Mouse (Mus musculus) gastrocnemius, adult 8-10 months (tissue): ENCODE results near the gene Klk1b9. TPM values are rescaled to one million over a fixed set of nuclear protein-coding genes. Genes with fewer than 3 reads are reported as not detected.
"Not testable (repeated sequence)": the region's sequence is repeated elsewhere in the genome, so short reads cannot be mapped to it uniquely, and the experiment has no call there.

Source experiments
- DNase-seq, 2 experiments: peaks; one replicate each; pipeline ENCODE4 v3.0.0; 2022; ENCODE audit warnings: low spot score in 2 of 2
- total RNA-seq, 4 experiments: library from RNA; stranded (reverse); gene quantifications; 2 replicates each; pipeline ENCODE4 v1.2.4; 2022

Gene Klk1b9
- not detected for total RNA-seq

DNA sequence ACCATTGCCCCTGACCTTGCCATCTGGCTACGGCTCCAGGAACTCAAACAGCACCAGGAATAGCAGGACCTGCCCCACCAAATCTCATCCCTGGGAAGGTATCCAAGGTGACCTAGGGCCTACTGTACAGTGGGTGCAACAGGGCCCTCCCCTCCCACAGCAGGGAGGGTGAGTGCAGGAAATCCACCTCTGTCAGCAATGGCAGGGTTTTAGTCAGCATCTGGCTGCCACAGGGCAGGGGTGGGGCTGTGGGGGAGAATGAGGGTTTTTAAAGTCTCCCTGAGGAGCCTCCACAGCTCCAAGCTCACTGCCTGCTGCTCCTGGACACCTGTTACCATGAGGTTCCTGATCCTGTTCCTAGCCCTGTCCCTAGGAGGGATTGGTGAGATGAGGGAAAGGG is at the start of gene Klk1b9:
Gene Klk1b9 (plus strand): TSS at position 301 of the 400 bp plus-strand sequence.
- DNase-seq, result not testable (repeated sequence)

GRCm38 (mm10) chr7:43928521-43928920 is 47.3 kb upstream of the Klk1b9 start:
- no peak for DNase-seq

DNA sequence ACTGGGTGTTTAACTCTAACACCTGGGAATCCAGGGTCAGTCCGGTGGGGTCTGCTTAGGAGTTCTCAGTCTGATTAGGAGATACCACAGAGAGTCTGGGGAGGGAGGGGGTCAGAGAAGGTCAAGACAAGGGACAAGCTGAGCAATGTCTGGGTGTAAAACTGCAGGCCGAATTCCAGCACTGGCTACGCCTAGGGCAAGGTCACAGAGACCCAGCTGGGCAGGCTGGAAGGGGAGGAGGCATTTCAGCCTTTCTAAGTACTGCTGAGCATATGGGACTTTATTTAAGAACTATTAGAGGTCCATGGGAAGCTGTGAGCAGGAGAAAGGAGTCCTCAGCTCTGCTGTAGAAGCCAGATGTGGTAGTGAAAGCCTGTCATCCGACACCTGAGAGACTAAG is 43.5 kb upstream of the Klk1b9 start:
- DNase-seq, result no peak

GRCm38 (mm10) chr7:43933440-43933839 is 42.4 kb upstream of the Klk1b9 start, which contains the start of gene Klk15:
TSS of gene Klk15 (plus strand) at chr7:43933740.
- DNase-seq, result no peak

- DNase-seq, result no peak
These were observed 41.1 kb upstream of the Klk1b9 start for GRCm38 (mm10) chr7:43934747-43935146.

DNA sequence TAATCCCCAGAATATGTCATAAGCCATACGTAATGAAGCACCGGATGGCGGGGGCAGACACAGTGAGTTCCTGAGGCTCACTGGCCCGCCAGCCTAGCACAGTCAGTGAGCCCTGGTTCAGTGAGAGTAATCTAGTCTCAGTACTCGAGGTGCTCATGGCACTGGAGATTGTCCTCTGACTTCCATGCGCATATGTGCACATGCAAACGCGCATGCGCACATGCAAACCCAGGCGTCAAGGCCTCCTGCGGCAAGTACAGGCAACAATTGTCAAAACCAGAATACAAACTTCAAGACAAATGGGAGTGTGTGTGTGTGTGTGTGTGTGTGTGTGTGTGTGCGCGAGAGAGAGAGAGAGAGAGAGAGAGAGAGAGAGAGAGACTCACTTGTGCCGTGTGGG is 39.3 kb upstream of the Klk1b9 start:
- no peak for DNase-seq

DNA sequence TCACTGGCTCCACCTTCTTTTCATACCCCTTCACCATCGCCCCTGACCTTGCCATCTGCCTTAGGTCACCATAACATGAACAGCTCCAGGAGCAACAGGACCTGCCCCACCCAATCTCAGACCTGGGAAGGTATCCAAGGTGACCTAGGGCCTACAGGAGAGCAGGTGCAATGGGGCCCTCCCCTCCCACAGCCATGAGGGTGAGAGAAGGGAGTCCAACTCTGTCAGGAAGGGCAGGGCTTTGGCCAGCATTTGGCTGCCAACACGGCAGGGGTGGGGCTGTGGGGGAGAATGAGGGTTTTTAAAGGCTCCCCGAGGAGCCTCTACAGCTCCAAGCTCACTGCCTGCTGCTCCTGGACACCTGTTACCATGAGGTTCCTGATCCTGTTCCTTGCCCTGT is 33.6 kb upstream of the Klk1b9 start:
- DNase-seq, result not testable (repeated sequence)

DNA sequence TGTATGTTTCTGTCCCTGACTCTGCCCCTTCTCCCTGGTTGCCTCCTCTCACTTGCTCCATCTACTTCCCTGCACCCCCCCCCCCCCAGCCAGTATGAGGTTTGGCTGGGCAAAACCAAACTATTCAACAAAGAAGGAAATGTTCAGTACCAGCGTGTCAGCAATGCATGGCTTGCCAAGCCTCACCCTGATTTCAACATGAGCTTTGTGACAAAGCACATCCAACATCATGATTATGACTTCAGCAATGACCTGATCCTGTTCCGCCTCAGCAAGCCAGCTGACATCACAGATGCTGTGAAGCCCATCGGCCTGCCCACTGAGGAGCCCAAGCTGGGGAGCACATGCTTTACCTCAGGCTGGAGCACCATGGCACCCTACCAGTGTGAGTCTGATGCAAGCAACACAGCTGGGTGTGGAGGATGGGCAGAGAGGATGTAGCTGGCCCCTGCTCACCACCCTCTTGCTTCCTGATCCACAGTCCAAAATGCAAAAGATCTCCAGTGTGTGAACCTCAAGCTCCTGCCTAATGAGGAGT is 31.1 kb upstream of the Klk1b9 start:
- DNase-seq, result no peak

- no peak for DNase-seq
These were observed 25.5 kb upstream of the Klk1b9 start, which contains the start of gene Klk1b8 for GRCm38 (mm10) chr7:43950364-43950763. TSS of gene Klk1b8 (plus strand) at chr7:43950664.

- no peak for DNase-seq
These were observed 23.2 kb upstream of the Klk1b9 start for GRCm38 (mm10) chr7:43952703-43953102.

DNA sequence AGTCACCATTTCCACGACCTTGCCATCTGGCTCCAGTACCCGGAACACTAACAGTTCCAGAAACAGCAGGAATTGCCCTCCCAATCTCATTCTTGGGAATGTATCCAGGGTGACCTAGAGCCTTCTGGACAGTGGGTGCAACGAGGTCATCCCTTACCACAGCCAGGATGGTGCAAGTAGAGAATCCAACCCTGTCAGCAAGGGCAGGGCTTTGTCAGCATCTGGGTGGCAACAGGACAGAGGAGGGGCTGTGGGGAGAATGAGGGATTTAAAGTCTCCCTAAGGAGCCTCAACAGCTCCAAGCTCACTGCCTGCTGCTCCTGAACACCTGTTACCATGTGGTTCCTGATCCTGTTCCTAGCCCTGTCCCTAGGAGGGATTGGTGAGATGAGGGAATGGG is 9.4 kb upstream of the Klk1b9 start, which contains the start of gene Klk1b1:
Gene Klk1b1 (plus strand): TSS at position 301 of the 400 bp plus-strand sequence.
- DNase-seq, result no peak

- DNase-seq, result no peak
These were observed 8.8 kb upstream of the Klk1b9 start for GRCm38 (mm10) chr7:43967058-43967457.

- no peak for DNase-seq
These were observed 8.2 kb upstream of the Klk1b9 start for GRCm38 (mm10) chr7:43967612-43968011.

DNA sequence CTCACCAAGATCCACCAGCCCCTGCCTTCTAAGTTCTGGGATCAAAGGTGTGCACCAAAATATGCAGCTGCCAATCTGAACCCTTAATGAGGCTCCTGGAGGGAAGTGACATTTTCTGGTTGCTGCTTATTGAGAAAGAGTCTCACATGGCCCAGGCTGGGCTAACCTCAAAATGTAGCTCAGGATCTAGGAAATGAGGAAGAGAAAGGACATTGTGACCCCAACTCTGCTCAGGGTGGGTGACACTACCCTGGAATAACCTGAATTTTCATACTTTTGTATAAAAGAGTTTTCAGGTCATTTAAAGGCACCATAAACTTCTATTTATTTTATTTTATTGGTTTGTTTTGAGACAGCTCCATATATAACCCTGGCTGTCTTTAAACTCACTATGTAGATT is 9.8 kb downstream of the Klk1b9 start:
- no peak for DNase-seq

GRCm38 (mm10) chr7:43994821-43995220 is 19.0 kb downstream of the Klk1b9 start:
- not testable (repeated sequence) for DNase-seq

DNA sequence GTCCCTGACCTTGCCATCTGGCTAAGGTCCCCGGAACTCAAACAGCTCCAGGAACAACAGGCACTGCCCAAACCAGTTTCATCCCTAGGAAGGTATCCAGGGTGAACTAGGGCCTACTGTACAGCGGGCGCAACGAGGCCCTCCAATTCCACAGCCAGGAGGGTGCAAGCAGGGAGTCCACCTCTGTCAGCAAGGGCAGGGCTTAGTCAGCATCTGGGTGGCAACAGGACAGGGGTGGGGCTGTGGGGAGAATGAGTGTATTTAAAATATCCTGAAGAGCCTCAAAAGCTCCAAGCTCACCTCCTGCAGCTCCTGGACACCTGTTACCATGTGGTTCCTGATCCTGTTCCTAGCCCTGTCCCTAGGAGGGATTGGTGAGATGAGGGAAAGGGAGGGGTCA is 19.7 kb downstream of the Klk1b9 start, which contains the start of gene Klk1b11:
Gene Klk1b11 (plus strand): TSS at position 301 of the 400 bp plus-strand sequence.
- DNase-seq, result not testable (repeated sequence)

DNA sequence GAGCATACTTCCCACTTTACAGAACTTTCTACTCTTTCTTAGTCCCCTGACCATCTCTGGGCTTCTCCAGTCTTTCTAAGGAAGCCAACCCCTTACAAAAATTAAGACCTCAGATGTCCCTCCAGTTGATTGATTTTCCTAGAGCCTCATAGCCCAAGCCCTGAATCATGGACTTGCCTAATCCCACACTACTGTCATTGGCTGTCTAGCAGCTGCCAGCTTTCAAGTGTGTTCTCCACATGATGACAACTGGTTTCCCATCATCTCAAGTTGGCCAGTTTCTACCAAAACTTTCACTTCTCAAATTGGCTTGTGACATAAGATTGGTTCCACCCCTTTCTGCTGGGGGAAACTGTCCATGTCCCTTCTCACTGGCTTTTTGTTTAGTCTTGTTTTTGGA is 29.0 kb downstream of the Klk1b9 start:
- DNase-seq, result no peak

DNA sequence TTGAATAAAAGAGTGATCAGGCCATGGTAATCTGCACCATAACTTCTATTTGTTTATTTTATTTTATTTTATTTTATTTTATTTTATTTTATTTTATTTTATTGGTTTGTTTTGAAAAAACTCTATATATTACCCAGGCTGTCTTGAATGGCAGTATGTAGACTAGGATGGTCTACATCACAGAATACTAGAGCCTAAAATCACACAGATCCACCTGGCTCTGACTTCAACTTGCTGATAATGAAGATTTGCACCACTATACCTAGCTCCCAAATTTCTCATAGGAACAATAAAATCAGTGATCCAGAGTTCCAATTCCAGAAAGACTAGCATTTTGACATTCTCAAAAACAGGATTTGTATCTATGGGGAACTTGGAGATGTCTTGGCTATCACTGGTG is 36.0 kb downstream of the Klk1b9 start, which contains the start of gene Klk1b26:
Gene Klk1b26 (plus strand): TSS at position 301 of the 400 bp plus-strand sequence.
- DNase-seq, result not testable (repeated sequence)

DNA sequence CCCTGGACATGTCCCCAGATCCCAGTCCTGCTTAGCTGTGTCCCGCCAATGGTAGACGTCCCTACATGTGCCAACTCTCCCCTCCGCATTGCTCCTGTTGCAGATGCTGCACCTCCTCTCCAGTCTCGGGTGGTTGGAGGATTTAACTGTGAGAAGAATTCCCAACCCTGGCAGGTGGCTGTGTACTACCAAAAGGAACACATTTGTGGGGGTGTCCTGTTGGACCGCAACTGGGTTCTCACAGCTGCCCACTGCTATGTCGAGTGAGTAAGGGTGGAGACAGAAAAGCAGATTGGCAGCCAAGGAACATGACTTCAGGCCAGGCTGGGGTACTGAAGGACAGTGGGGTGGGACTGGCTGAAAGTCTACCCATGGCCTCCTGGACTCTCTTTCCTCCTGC is 38.8 kb downstream of the Klk1b9 start:
- DNase-seq, result not testable (repeated sequence)

DNA sequence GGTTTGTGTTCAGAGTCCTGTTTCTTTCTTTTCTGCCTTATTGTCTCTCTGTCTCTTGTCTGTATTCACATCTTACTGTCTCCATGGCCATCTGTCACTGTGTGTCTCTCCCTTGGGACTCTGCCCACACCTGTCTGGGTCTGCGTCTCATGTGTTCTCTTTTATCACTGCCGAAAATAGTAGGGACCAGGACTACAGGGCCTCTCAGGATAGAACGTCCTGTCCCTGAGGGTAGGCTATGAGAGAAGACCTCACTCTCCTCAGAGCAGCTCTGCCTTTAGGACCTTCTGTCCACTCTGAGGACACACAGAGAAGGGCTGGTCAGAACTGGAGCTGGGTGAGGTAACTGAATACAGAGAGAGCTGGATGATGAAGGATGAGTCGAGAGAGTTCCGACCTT is 39.2 kb downstream of the Klk1b9 start:
- DNase-seq, result no peak
